Mouse (Mus musculus) CH12.LX (cell line): ENCODE results near the gene Rdh5. TPM values are rescaled to one million over a fixed set of nuclear protein-coding genes. Genes with fewer than 3 reads are reported as not detected.

Source experiments
- DNase-seq: peaks from one replicate; pipeline ENCODE4 v3.0.0-alpha.2; 2013; ENCODE audit errors: extremely low read depth
- H3K27ac ChIP-seq: 2 replicates; pipeline ENCODE4 v1.5.1; 2012; ENCODE audit warnings: low read depth, mild to moderate bottlenecking, control low read depth, moderate library complexity; ENCODE audit not compliant: insufficient read depth
- H3K27me3 ChIP-seq: replicated peaks from 2 replicates; pipeline ENCODE3; 2012; ENCODE audit warnings: inconsistent platforms
- H3K36me3 ChIP-seq, 2 experiments: replicated peaks in 1 of 2; 2 replicates each; pipeline versions ENCODE3 to v1.6.1; 2012; ENCODE audit warnings: inconsistent platforms in 1 of 2, low read length in 1 of 2, mild to moderate bottlenecking in 1 of 2, mixed read lengths in 1 of 2, moderate library complexity in 1 of 2; ENCODE audit not compliant: control insufficient read depth in 1 of 2, insufficient read depth in 1 of 2
- H3K4me1 ChIP-seq, 2 experiments: 2 replicates each; pipeline ENCODE4 v1.6.1; 2012; ENCODE audit warnings: inconsistent platforms in 1 of 2, moderate library complexity in 1 of 2; ENCODE audit not compliant: insufficient read depth in 2 of 2, control insufficient read depth in 1 of 2
- H3K4me2 ChIP-seq: 2 replicates; pipeline ENCODE4 v1.6.1; 2012; ENCODE audit warnings: low read depth, mild to moderate bottlenecking, control low read depth; ENCODE audit not compliant: poor library complexity, insufficient read depth, severe bottlenecking
- H3K4me3 ChIP-seq, 3 experiments: fragments of 150-350 bp in 1 of 3; sonication (generic) in 1 of 3; replicated peaks in 1 of 3; 2 replicates each; pipeline versions ENCODE3 to v1.5.1; 2011 to 2012; ENCODE audit warnings: low read depth in 2 of 3, low read length in 2 of 3, mild to moderate bottlenecking in 2 of 3, moderate library complexity in 2 of 3, control low read depth in 1 of 3, improper control_type of control experiment in 1 of 3, inconsistent platforms in 1 of 3, mixed read lengths in 1 of 3; ENCODE audit not compliant: poor library complexity in 1 of 3
- H3K79me2 ChIP-seq: replicated peaks from 2 replicates; pipeline ENCODE4 v1.6.1; 2012; ENCODE audit warnings: mild to moderate bottlenecking, moderate library complexity; ENCODE audit not compliant: control insufficient read depth, poor library complexity, insufficient read depth, severe bottlenecking; ENCODE audit errors: extremely low read depth
- H3K9ac ChIP-seq: 2 replicates; pipeline ENCODE4 v1.6.1; 2012; ENCODE audit warnings: low read depth, mild to moderate bottlenecking, control low read depth, moderate library complexity; ENCODE audit not compliant: insufficient read depth
- H3K9me3 ChIP-seq: replicated peaks from 2 replicates; pipeline ENCODE3; 2012; ENCODE audit warnings: low read length, inconsistent platforms, mixed read lengths
- CHD1 ChIP-seq: IDR thresholded peaks from 2 replicates; pipeline ENCODE4 v1.6.1; 2012; ENCODE audit warnings: low read depth, low read length, improper control_type of control experiment, inconsistent platforms
- CHD2 ChIP-seq: IDR thresholded peaks from 2 replicates; pipeline ENCODE4 v1.6.1; 2011; ENCODE audit warnings: low read length, improper control_type of control experiment
- CTCF ChIP-seq, 2 experiments: IDR thresholded peaks in 1 of 2; conservative IDR thresholded peaks in 1 of 2; 2 replicates each; pipeline ENCODE4 v1.5.1; 2011 to 2012; ENCODE audit warnings: low read depth in 2 of 2, low read length in 2 of 2, improper control_type of control experiment in 1 of 2, inconsistent platforms in 1 of 2, mild to moderate bottlenecking in 1 of 2, moderate library complexity in 1 of 2
- ELF1 ChIP-seq: IDR thresholded peaks from 2 replicates; pipeline ENCODE4 v1.6.1; 2014; ENCODE audit warnings: low read depth, mild to moderate bottlenecking, inconsistent platforms, low read length, improper control_type of control experiment
- EP300 ChIP-seq: IDR thresholded peaks from 2 replicates; pipeline ENCODE4 v1.6.1; 2011; ENCODE audit warnings: low read length, improper control_type of control experiment
- ETS1 ChIP-seq: conservative IDR thresholded peaks from 2 replicates; pipeline ENCODE4 v1.6.1; 2012; ENCODE audit warnings: low read depth, mild to moderate bottlenecking, inconsistent platforms, low read length, improper control_type of control experiment, moderate library complexity
- HCFC1 ChIP-seq: IDR thresholded peaks from 2 replicates; pipeline ENCODE4 v1.6.1; 2012; ENCODE audit warnings: low read depth, mild to moderate bottlenecking, inconsistent platforms, low read length, improper control_type of control experiment
- KAT2A ChIP-seq: IDR thresholded peaks from 2 replicates; pipeline ENCODE4 v1.6.1; 2012; ENCODE audit warnings: low read length, improper control_type of control experiment, inconsistent platforms; ENCODE audit not compliant: insufficient replicate concordance
- MAZ ChIP-seq: IDR thresholded peaks from 2 replicates; pipeline ENCODE4 v1.6.1; 2012; ENCODE audit warnings: low read depth, mild to moderate bottlenecking, inconsistent platforms, low read length, improper control_type of control experiment, moderate library complexity
- MEF2A ChIP-seq: IDR thresholded peaks from 2 replicates; pipeline ENCODE4 v1.6.1; 2014; ENCODE audit warnings: low read depth, mild to moderate bottlenecking, inconsistent platforms, low read length, improper control_type of control experiment, borderline replicate concordance
- MXI1 ChIP-seq: IDR thresholded peaks from 2 replicates; pipeline ENCODE4 v1.6.1; 2011; ENCODE audit warnings: mild to moderate bottlenecking, low read depth, low read length, improper control_type of control experiment
- NELFE ChIP-seq: IDR thresholded peaks from 2 replicates; pipeline ENCODE4 v1.6.1; 2011; ENCODE audit warnings: low read depth, low read length, improper control_type of control experiment
- NRF1 ChIP-seq: IDR thresholded peaks from 2 replicates; pipeline ENCODE4 v1.6.1; 2014; ENCODE audit warnings: low read depth, mild to moderate bottlenecking, inconsistent platforms, low read length, improper control_type of control experiment, moderate library complexity
- PAX5 ChIP-seq: IDR thresholded peaks from 2 replicates; pipeline ENCODE4 v1.6.1; 2012; ENCODE audit warnings: low read length, inconsistent platforms, mixed read lengths
- RAD21 ChIP-seq: IDR thresholded peaks from 2 replicates; pipeline ENCODE4 v1.6.1; 2011; ENCODE audit warnings: low read depth, mild to moderate bottlenecking, low read length, improper control_type of control experiment, moderate library complexity
- RCOR1 ChIP-seq: conservative IDR thresholded peaks from 2 replicates; pipeline ENCODE4 v1.6.1; 2012; ENCODE audit warnings: low read depth, mild to moderate bottlenecking, inconsistent platforms, low read length, improper control_type of control experiment
- SIN3A ChIP-seq: IDR thresholded peaks from 2 replicates; pipeline ENCODE4 v1.6.1; 2012; ENCODE audit warnings: low read length, improper control_type of control experiment, inconsistent platforms
- SMC3 ChIP-seq: IDR thresholded peaks from 2 replicates; pipeline ENCODE4 v1.6.1; 2011; ENCODE audit warnings: low read depth, low read length, improper control_type of control experiment
- USF1 ChIP-seq: IDR thresholded peaks from 2 replicates; pipeline ENCODE4 v1.6.1; 2014; ENCODE audit warnings: low read depth, mild to moderate bottlenecking, inconsistent platforms, low read length, improper control_type of control experiment
- USF2 ChIP-seq: conservative IDR thresholded peaks from 2 replicates; pipeline ENCODE4 v1.6.1; 2011; ENCODE audit warnings: low read depth, low read length, improper control_type of control experiment
- ZC3H11A ChIP-seq: IDR thresholded peaks from 2 replicates; pipeline ENCODE4 v1.6.1; 2012; ENCODE audit warnings: low read depth, mild to moderate bottlenecking, inconsistent platforms, low read length, improper control_type of control experiment
- ZKSCAN1 ChIP-seq: IDR thresholded peaks from 2 replicates; pipeline ENCODE4 v1.6.1; 2012; ENCODE audit warnings: low read depth, inconsistent platforms, low read length, improper control_type of control experiment, borderline replicate concordance
- ZMIZ1 ChIP-seq: IDR thresholded peaks from 2 replicates; pipeline ENCODE4 v1.6.1; 2012; ENCODE audit warnings: low read depth, mild to moderate bottlenecking, inconsistent platforms, low read length, improper control_type of control experiment
- ZNF384 ChIP-seq: IDR thresholded peaks from 2 replicates; pipeline ENCODE4 v1.6.1; 2012; ENCODE audit warnings: low read depth, low read length, improper control_type of control experiment, inconsistent platforms
- dilution Hi-C: fragments of 300-500 bp; cut with MboI; formaldehyde crosslinking; loops from 2 replicates; pipeline ENCODE4 v1.14.3; 2020; ENCODE audit warnings: low sequenced_read_pairs; ENCODE audit not compliant: extremely low pct_unique_long_range_greater_than_20kb, extremely low pct_ligation_motif_present
- in situ Hi-C: fragments of 300-500 bp; cut with MboI; formaldehyde crosslinking; loops from 3 replicates; pipeline ENCODE4 v1.14.3; 2019; ENCODE audit warnings: low sequenced_read_pairs, low pct_ligation_motif_present, low pct_unique_long_range_greater_than_20kb, mixed read lengths
- polyA plus RNA-seq: library from polyadenylated mRNA; unstranded; fragments of >175 nt; gene quantifications from 2 replicates; pipeline ENCODE4 v1.2.1, GENCODE M21; 2012; ENCODE audit warnings: low read depth; ENCODE audit not compliant: insufficient read length
- total RNA-seq, 2 experiments: library from RNA; depleted of rRNA; stranded (reverse); fragments of 300-350 nt in 1 of 2; fragments of >200 nt in 1 of 2; gene quantifications; 2 replicates each; pipeline ENCODE4 v1.2.3; 2012 to 2014

Gene Rdh5
- total and polyA plus RNA-seq, 3 experiments: 4.3 to 6.2 (median 5.2) TPM

- in situ Hi-C loops (no loop called here), dilution Hi-C loops (no loop called here)
- Histone ChIP-seq H3K4me1 (peaks cover 7 to 8% of the 10 kb centered on the region in 2 experiments; a peak in 3 of 4 replicates), H3K4me3 (no peak within 1 kb of the TSS), H3K9ac (no peak within 1 kb of the TSS), H3K79me2 (no peaks in the 10 kb centered on the region), H3K27me3 (peaks cover 11% of the 10 kb centered on the region), H3K4me2 (no peak within 1 kb of the TSS), H3K36me3 (no peaks in the 10 kb centered on the region), H3K27ac (no peak within 1 kb of the TSS), H3K9me3 (no peaks in the 10 kb centered on the region)
- TF ChIP-seq ZKSCAN1: no peak
- TF ChIP-seq NRF1: no peak
- TF ChIP-seq ZC3H11A: no peak
- no peak for TF ChIP-seq ZMIZ1
- no peak for TF ChIP-seq NELFE
- TF ChIP-seq ZNF384: no peak
- no peak for TF ChIP-seq USF2
- no peak for TF ChIP-seq USF1
- TF ChIP-seq CTCF (conservative IDR thresholded peaks at IDR 0.05 in 1 of 2, IDR thresholded peaks at IDR 0.05 in 1 of 2; ENCODE audit: low read depth in 2 of 2, low read length in 2 of 2): no peak
- TF ChIP-seq MXI1: no peak
- TF ChIP-seq PAX5: no peak
- no peak for TF ChIP-seq SIN3A
- no peak for TF ChIP-seq MEF2A
- no peak for TF ChIP-seq ETS1
- TF ChIP-seq MAZ: no peak
- no peak for DNase-seq
Measured at GRCm38 (mm10) chr10:128900698-128901097, 22.0 kb downstream of the Rdh5 start, which contains the start of gene Cd63. Gene Cd63 (plus strand): TSS chr10:128900989.

- in situ Hi-C loops: loop anchor here (5.0 kb wide), 2 partner anchors 63 to 128 kb away; no protein-coding TSS in a partner anchor
- dilution Hi-C loops: no loop called here
- TF ChIP-seq EP300 (no peak), ELF1 (no peak), CHD1 (no peak), RCOR1 (no peak), MEF2A (no peak), KAT2A (no peak), SMC3 (no peak), RAD21 (no peak), ETS1 (no peak), NRF1 (no peak), HCFC1 (no peak), CHD2 (no peak), USF2 (no peak)
- Histone ChIP-seq H3K9ac (no peak overlapping the region), H3K79me2 (no peaks in the 10 kb centered on the region), H3K4me3 (no peak overlapping the region), H3K4me2 (no peak overlapping the region), H3K9me3 (no peaks in the 10 kb centered on the region), H3K4me1 (peaks cover 8% of the 10 kb centered on the region in 2 experiments; a peak in 3 of 4 replicates), H3K27me3 (peaks cover 11% of the 10 kb centered on the region), H3K27ac (no peak overlapping the region), H3K36me3 (no peaks in the 10 kb centered on the region)
- DNase-seq: no peak
Measured at GRCm38 (mm10) chr10:128899759-128900490, 22.8 kb downstream of the Rdh5 start.
